Mouse (Mus musculus) frontal cortex, postnatal 14 days (tissue): ENCODE results near the gene Ppp1r35.

Experiments
- DNase-seq, 2 experiments: peaks; one replicate each; pipeline ENCODE4 v3.0.0; 2022; ENCODE audit warnings: low spot score in 2 of 2

The Ppp1r35 gene

DNA sequence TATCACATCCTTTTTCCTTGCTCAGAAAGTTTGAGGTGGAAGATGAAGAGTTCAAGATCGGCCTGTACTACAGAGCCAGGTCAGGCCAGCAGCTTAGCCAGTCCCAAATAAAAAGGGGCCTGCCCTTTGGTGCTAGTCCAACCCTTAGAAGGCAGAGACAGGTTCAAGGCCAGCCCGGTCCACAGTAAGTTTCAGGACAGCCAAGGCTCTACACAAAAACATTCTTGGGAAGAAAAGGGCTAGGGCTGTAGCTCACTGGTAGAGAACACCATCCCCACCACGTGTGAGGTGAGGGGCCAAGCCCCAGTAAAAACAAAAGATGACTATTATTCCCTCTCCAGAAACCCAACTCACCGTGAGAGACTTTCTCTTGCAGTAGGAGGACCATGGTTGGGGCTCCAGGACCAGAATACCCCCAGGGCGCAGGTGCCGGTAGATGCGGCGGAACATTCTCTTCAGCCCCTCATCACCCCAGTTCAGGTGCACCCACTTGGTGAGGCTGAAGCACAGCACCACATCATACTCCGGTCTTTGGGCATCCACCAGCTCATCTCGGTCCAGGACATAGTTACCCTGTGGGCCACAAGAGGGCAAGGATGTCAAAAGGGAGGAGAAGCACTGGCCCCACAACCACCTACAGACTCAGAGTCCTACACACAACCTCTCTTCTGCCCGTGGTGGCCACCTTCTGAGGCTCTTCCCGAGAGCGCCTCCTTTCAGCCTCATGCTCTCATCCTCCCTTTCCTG lies 4.3 kb downstream of the Ppp1r35 start:
- no peak for DNase-seq

DNA sequence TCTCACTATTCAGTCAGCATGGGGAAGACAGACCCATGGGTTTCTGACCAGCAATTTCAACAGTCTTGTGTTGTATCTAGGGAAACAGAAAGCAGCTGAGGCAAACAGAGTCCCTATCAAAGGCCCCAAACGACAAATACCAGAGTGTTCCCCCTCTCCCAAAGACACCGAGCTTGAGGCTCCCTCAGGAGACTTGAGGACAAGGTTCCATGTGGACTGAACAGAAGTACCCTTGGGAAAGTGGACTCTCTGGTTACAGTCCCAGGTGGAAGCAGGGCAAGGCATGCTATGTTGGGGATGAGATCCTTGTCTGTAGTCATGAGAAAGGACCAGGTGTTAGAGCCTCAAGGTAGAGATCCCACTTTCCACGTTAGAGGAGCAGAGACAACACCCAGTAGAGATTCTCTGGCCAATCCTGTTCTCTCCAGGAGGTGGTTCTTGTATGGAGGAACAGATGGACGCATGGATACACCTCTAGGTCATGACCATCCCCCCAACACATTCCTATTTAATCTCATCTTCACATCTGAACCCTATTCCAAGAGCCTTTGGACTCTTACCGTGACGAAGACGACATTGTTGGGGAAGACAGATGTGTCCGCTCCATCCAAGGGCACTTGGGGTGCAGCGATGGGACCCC lies 5.4 kb downstream of the Ppp1r35 start:
- DNase-seq = no peak

- DNase-seq = no peak
These were observed 5.9 kb downstream of the Ppp1r35 start for GRCm38 (mm10) chr5:137784546-137784945.

DNA sequence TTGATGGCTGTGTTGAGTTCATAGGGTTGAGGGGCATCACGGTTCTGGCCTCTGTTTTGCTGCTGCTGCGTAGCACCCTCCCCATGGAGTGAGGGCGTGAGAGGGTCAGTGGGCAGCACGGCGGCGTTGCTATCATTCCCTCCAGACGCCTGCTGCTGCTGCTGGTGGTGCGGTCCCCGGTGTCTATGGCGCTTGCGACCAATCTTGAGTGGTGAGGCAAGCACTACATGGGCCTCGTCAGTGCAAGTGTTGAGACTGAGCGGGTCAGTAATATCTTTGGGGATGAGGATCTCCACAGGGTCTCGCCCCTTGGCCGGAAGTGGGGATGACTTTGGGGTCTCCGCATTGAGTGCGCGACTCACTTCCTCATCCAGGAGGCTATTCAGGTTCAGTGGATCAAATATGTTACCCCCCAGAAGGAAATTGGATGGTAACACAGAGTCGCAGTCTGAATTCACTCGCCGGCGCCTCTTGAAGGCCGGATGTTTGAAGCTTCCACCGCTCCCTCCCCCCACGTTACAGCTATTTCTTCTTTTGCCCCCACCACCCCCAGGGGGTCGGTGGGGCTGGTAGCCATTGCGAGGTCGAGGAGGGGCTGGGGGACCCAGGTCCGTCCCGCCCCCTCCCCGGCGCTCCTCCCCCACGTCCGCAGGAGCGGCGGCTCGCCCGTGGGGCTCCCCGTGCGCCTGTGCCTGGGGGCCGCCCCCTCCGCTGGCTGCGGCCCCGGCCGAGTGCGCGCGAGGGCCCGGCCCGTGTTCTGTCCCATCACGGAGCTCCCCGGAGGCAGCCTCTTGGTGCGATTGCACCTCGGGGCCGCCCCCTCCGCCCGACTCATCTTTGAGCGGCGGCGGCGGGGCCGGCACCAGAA lies 6.7 kb downstream of the Ppp1r35 start:
- DNase-seq = peak; percentile 37 to 56

DNA sequence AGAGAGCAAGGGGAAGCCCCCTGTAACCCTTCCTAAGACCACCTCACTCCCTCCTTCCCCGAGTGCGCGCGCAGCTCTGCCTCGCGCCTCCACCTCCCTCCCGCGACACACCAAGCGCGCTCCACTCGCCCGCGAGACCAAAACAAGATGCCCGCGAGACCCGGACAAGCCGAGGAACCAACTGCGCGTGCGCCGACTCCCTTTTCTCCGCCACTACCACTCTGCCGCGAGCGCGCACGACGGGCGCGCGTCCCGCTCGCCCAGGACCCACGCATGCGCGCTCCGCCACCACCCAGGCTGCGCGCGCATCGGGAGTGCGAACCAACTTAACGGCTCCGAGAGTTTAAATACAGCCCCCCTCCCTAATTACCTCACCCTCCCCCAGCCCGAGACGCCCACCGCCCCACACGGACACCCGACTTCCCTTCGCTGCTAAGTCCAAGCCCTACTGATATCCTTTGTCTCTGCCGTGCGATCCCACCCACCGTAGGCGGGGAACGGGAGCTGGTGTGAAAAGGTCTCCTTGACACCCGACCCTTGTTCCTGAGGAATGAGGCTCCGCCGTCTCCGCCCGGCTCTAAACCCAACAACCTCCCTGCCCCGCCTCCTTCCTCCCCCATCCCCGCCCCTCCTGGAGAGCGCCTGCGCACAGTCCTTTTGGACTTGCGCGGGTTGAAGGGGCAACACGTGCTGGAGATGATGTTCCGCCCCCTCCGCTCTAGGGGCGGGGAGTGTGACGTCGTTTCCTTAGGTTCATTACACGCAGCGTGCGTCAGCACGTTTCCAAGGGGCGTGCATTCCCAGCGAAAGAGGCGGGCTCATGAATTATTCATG lies 7.7 kb downstream of the Ppp1r35 start:
- DNase-seq = peak; percentile 98 to 99

GRCm38 (mm10) chr5:137787151-137787928 lies 8.7 kb downstream of the Ppp1r35 start, which contains the start of the genes Mepce and Zcwpw1:
Mepce (minus strand) TSS chr5:137787655.
Zcwpw1 (plus strand) TSS chr5:137787798.
- peak; percentile 94 for DNase-seq

DNA sequence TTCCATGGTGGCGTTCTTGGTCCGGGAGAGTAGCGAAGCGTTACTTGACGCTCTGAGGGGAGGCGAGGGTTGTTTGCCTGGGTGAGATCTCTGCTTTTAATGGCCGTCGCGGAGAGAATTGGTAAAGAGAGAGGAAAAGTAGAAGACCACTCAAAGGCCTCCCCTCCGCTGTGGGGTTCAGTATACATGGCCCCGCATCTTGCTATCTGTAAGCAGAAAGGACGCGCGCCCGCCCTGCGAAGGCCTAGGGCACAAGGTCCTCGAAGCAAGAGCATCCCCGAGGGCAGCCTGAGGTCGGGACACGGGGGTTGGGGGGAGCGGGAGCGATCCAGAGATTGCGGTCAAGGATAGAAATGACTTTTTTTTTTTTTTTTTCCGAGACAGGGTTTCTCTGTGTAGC lies 9.5 kb downstream of the Ppp1r35 start:
- peak; percentile 26 to 33 for DNase-seq

GRCm38 (mm10) chr5:137788946-137789531 lies 10.4 kb downstream of the Ppp1r35 start:
- DNase-seq = no peak

DNA sequence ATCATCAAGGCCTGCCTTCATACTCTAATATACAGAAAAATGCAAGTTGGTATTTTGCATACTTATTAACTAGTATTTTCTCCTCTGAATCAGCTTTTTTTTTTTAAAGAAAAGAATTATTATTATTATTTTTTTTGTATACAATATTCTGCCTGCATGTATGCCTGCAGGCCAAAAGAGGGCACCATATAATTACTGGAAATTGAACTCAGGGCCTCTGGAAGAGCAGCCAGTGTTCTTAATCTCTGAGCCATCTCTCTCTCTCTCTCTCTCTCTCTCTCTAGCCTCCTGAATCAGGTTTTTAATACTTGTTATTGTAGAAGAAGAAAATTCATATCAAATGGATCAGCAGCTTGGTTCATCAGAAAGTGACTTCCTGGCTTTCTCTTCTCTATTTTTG lies 12.9 kb downstream of the Ppp1r35 start:
- DNase-seq = no peak

GRCm38 (mm10) chr5:137796606-137797005 lies 18.0 kb downstream of the Ppp1r35 start:
- no peak for DNase-seq

DNA sequence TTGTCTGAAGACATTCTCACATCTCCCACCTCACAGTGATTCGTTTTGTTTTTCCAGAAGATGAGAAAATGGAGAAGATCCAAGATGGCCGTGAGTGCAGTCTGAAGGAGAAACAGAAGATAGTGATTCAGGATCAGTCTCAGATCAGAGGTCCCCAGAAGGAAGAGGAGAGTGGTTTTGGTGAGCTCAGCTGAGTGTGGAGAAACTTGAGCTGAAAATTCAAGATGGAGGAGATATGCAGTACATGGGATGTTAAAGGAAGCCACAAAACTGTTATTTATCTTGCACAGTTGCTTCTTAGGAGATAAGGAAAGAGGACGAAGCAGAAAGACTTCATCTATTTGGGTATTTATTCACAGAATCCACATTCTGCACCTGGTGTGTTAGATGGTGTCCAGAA lies 22.3 kb downstream of the Ppp1r35 start:
- no peak for DNase-seq

GRCm38 (mm10) chr5:137806158-137806557 lies 27.5 kb downstream of the Ppp1r35 start:
- no peak for DNase-seq

GRCm38 (mm10) chr5:137808316-137808715 lies 29.7 kb downstream of the Ppp1r35 start:
- DNase-seq = no peak

- no peak for DNase-seq
These were observed 39.0 kb downstream of the Ppp1r35 start for GRCm38 (mm10) chr5:137817466-137818222.

DNA sequence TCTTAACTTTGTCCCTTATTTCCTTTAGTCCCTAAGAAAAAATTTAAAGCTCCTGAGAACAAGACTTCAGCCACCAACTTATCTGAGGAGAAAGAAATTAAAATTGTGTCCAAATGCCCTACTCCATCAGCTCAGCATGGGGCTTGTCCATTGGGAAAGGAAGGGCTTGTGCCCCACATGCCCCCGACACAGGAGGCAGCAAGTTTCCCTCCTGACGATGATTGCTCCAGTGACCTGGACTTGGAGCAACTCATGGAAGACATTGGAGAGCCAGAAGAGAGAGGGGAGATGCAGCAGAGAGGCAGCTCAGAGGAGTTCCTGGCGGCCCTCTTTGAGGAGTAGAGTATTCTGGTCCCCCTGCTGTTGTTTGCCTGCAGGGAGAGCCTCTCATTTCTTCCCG lies 43.5 kb downstream of the Ppp1r35 start:
- DNase-seq = no peak

DNA sequence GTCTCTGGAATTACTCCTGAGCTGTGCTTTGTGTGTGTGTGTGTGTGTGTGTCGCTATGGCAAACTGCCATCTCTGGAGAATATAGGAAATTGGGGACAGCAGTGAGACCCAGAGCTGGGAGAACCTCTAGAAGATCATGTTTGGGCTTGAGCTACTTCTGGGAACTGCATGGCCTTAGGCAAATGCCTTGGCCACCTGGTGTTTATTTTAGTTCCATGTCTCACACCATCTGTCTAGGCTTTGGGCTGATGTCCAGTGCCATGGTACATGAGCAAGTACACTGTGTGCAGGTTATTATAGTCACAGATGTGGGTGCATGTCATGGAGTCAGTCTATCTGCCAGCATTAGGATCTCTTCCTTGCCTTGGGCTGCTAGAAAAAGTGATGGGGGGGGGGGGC lies 44.0 kb downstream of the Ppp1r35 start:
- DNase-seq = no peak

- DNase-seq = no peak
These were observed 44.9 kb downstream of the Ppp1r35 start for GRCm38 (mm10) chr5:137823455-137824045.

- DNase-seq = no peak
These were observed 46.4 kb downstream of the Ppp1r35 start for GRCm38 (mm10) chr5:137825030-137825429.

DNA sequence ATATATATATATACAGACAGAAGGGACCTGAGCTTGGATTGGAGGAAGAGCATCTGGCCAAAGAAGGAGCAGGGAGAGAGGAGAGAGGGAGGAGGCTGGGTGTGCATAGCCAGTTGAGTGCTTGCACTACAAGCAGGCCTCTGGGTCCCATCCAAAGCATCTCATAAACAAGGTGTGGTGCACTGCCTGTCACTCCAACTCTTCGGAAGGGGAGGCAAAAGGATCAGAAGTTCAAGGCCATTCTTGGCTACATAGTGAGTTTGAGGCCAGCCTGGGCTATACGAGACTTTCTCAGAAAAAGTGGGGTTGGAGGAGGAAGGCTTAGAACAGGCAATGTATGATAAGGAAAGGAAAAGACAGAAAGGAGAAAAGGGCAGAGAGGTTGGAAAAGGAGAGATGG lies 47.3 kb downstream of the Ppp1r35 start:
- DNase-seq = no peak
